Mouse (Mus musculus): ENCODE measurements around the gene Wdr46.
"Not testable (repeated sequence)": the region's sequence is repeated elsewhere in the genome, so short reads cannot be mapped to it uniquely, and the experiment has no call there.

The Wdr46 gene

GRCm38 (mm10) chr17:33979512-33980050 lies 39.1 kb downstream of the Wdr46 start:
- no peak for DNase-seq (ENCODE audit: low spot score)

- DNase-seq (ENCODE audit: low spot score) = no peak
Measured at GRCm38 (mm10) chr17:33980181-33981035, 39.9 kb downstream of the Wdr46 start.

- peak; percentile 94 for DNase-seq (ENCODE audit: low spot score)
Measured at GRCm38 (mm10) chr17:33981192-33981909, 40.9 kb downstream of the Wdr46 start.

GRCm38 (mm10) chr17:33982136-33982535 lies 41.7 kb downstream of the Wdr46 start:
- DNase-seq (ENCODE audit: low spot score) = peak; percentile 66

- peak; percentile 71 for DNase-seq (ENCODE audit: low spot score)
Measured at GRCm38 (mm10) chr17:33991788-33992664, 51.6 kb downstream of the Wdr46 start.

GRCm38 (mm10) chr17:33994959-33995358 lies 54.5 kb downstream of the Wdr46 start:
- peak; percentile 25 for DNase-seq (ENCODE audit: low spot score)

GRCm38 (mm10) chr17:33995651-33996050 lies 55.2 kb downstream of the Wdr46 start:
- DNase-seq (ENCODE audit: low spot score) = peak; percentile 59

- not testable (repeated sequence) for DNase-seq (ENCODE audit: low spot score)
Measured at GRCm38 (mm10) chr17:33997025-33997424, 56.6 kb downstream of the Wdr46 start.

GRCm38 (mm10) chr17:33998697-33999096 lies 58.2 kb downstream of the Wdr46 start:
- peak; percentile 51 for DNase-seq (ENCODE audit: low spot score)
